Mouse (Mus musculus): Measurements from ENCODE around the gene Gm10762. TPM values are rescaled to one million over a fixed set of nuclear protein-coding genes. Genes with fewer than 3 reads are reported as not detected.

Gene Gm10762
- total and polyA plus RNA-seq, 3 experiments: 8.3 to 12.3 (median 8.4) TPM

- 76% methylated on average over 3 of the region's 3 CpGs for WGBS
- no peaks in the 10 kb centered on the region for H3K27me3 ChIP-seq (ENCODE audit: control insufficient read depth, insufficient read depth, low read length)
- H3K36me3 ChIP-seq (ENCODE audit: control insufficient read depth, insufficient read depth, low read length): no peaks in the 10 kb centered on the region
- no peak overlapping the region for H3K9ac ChIP-seq (ENCODE audit: low read depth, low read length)
- no peak overlapping the region for H3K4me3 ChIP-seq
- no peaks in the 10 kb centered on the region for H3K79me2 ChIP-seq (replicated peaks; ENCODE audit: control insufficient read depth, insufficient read depth, low read length)
- no peak for DNase-seq
- intact Hi-C loops (cut with DNase I): no loop called here
- no peak for TF ChIP-seq POLR2A (IDR thresholded peaks at IDR 0.05; ENCODE audit: insufficient read depth, low read depth, low read length)
- no peak for TF ChIP-seq CTCF (IDR thresholded peaks at IDR 0.05)
- no peak for TF ChIP-seq EP300 (IDR thresholded peaks at IDR 0.05; ENCODE audit: insufficient read depth, low read depth, low read length)
- no peak overlapping the region for H3K27ac ChIP-seq
- no peaks in the 10 kb centered on the region for H3K4me1 ChIP-seq (ENCODE audit: control insufficient read depth, insufficient read depth, low read length)
Observed at GRCm38 (mm10) chr2:128928446-128928845, 39.1 kb downstream of the Gm10762 start.

- DNase-seq: no peak
- Histone ChIP-seq H3K27ac (no peak overlapping the region), H3K9ac (ENCODE audit: low read depth, low read length) (no peak overlapping the region), H3K4me1 (ENCODE audit: control insufficient read depth, insufficient read depth, low read length) (no peaks in the 10 kb centered on the region), H3K36me3 (ENCODE audit: control insufficient read depth, insufficient read depth, low read length) (no peaks in the 10 kb centered on the region), H3K27me3 (ENCODE audit: control insufficient read depth, insufficient read depth, low read length) (no peaks in the 10 kb centered on the region), H3K4me3 (no peak overlapping the region), H3K79me2 (replicated peaks; ENCODE audit: control insufficient read depth, insufficient read depth, low read length) (no peaks in the 10 kb centered on the region)
- TF ChIP-seq EP300 (IDR thresholded peaks at IDR 0.05; ENCODE audit: insufficient read depth, low read depth, low read length): no peak
- no peak for TF ChIP-seq POLR2A (IDR thresholded peaks at IDR 0.05; ENCODE audit: insufficient read depth, low read depth, low read length)
- no peak for TF ChIP-seq CTCF (IDR thresholded peaks at IDR 0.05)
- intact Hi-C loops (cut with DNase I): no loop called here
- 97% methylated on average over 4 of the region's 4 CpGs for WGBS
Observed at GRCm38 (mm10) chr2:128924799-128925198, 42.7 kb downstream of the Gm10762 start.

Small RNA genes lying within 50 kb of the gene (microRNA-seq; reads per million reads assigned to microRNA genes)
- 0 reads per million in 2 experiments for gene Gm22859

Other genes starting within 250 kb of the Gm10762 start
- gene Tmem87b, start 149.6 kb downstream of the Gm10762 start, total RNA-seq (2021): 10 to 100 TPM; 20.8 to 21.6 TPM
- gene Tmem87b, start 149.6 kb downstream of the Gm10762 start, polyA plus RNA-seq (2012; rRNA removed): 9.5 and 19.5 TPM in 2 replicates
- gene Fbln7, start 104.7 kb downstream of the Gm10762 start, total RNA-seq (2021): under 1 TPM; 0.50 to 0.61 TPM
- gene Fbln7, start 104.7 kb downstream of the Gm10762 start, polyA plus RNA-seq (2012; rRNA removed): 0.61 and 1.3 TPM in 2 replicates
- 1 to 10 TPM; 5.9 to 8.3 TPM for gene Zc3h8, start 23.6 kb downstream of the Gm10762 start, total RNA-seq (2021)
- gene Zc3h8, start 23.6 kb downstream of the Gm10762 start, polyA plus RNA-seq (2012; rRNA removed): 1.6 and 4.1 TPM in 2 replicates
- 1 to 10 TPM; 3.1 to 4.7 TPM for gene Zc3h6, start 323 bp downstream of the Gm10762 start, total RNA-seq (2021)
- 1.3 and 1.4 TPM in 2 replicates for gene Zc3h6, start 323 bp downstream of the Gm10762 start, polyA plus RNA-seq (2012; rRNA removed)
- gene Vinac1, start 80.4 kb upstream of the Gm10762 start, total RNA-seq (2021): not detected
- gene Vinac1, start 80.4 kb upstream of the Gm10762 start, polyA plus RNA-seq (2012; rRNA removed): 0.06 TPM in 1 of 2 replicates, not detected in the other
- gene Ttl, start 98.2 kb upstream of the Gm10762 start, total RNA-seq (2021): 10 to 100 TPM; 19.0 to 19.1 TPM
- gene Ttl, start 98.2 kb upstream of the Gm10762 start, polyA plus RNA-seq (2012; rRNA removed): 8.8 and 12.9 TPM in 2 replicates
- 10 to 100 TPM; 10.6 to 10.7 TPM for gene Polr1b, start 133.3 kb upstream of the Gm10762 start, total RNA-seq (2021)
- gene Polr1b, start 133.3 kb upstream of the Gm10762 start, polyA plus RNA-seq (2012; rRNA removed): 10.2 and 14.2 TPM in 2 replicates
- gene Chchd5, start 162.0 kb upstream of the Gm10762 start, total RNA-seq (2021): 10 to 100 TPM in 1 of 2 experiments, 1 to 10 TPM in 1; 9.8 to 10.3 TPM
- gene Chchd5, start 162.0 kb upstream of the Gm10762 start, polyA plus RNA-seq (2012; rRNA removed): 22.0 and 22.5 TPM in 2 replicates
- gene Slc20a1, start 231.0 kb upstream of the Gm10762 start, total RNA-seq (2021): 10 to 100 TPM; 10.1 to 15.9 TPM
- gene Slc20a1, start 231.0 kb upstream of the Gm10762 start, polyA plus RNA-seq (2012; rRNA removed): 14.7 and 24.7 TPM in 2 replicates

Data from heart, adult 2 months (tissue).